Mouse (Mus musculus): ENCODE results near the gene Sub1. TPM values are rescaled to one million over a fixed set of nuclear protein-coding genes. Genes with fewer than 3 reads are reported as not detected.

Gene Sub1
- polyA plus RNA-seq, 1 experiment from 2014 or later: 659 TPM

DNA sequence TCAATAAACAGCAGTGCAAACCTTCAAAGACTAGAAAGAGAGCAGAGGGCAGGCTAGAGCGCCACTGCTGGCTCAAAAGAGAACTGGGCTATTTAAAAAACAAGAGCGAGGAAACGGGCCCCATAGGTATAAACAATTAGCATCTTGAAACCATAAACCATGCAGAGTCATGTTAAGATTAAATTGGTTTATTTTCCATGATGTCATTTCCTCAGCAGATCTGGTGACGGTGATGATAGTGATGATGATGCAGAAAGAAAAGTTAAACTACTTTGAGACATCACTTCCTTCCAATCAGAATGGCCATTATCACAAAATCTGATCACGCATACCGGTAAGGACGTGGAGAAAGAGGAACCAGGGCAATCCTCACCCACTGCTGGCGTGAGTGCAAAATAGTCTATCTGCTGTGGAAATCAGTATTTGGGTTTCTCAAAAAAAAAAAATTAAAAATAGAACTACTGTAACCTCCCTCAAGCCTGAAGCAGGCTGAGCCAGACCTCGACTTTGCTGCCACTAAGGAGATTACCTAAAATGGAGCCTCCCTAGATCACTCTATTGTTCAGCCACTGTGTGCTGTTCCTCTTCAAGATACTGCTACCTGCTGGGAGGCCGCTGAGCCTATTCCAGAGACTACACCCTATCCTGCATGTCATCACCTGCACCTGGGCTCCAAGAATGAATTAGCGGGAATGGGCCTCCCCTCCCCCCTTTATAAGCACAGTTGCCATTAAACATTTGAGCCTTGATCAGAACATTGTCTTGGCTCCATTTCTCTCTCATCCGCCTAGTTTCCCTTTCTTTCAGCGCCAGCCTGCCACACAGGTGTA is 11.4 kb upstream of the Sub1 start:
- WGBS: 70% methylated on average over 13 of the region's 13 CpGs
- no peak overlapping the region for H3K27ac ChIP-seq
- H3K4me3 ChIP-seq: no peak overlapping the region
- no peak overlapping the region for H3K9ac ChIP-seq
- H3K4me2 ChIP-seq (replicated peaks): no peak overlapping the region
- H3K27me3 ChIP-seq: no peaks in the 10 kb centered on the region
- 0 out of 2 replicates have a peak, but pooled peaks cover 3% of the 10 kb centered on the region for H3K4me1 ChIP-seq
- no peaks in the 10 kb centered on the region for H3K36me3 ChIP-seq
- H3K9me3 ChIP-seq (replicated peaks): no peaks in the 10 kb centered on the region
- ATAC-seq (ENCODE audit: low FRiP score): no peak

DNA sequence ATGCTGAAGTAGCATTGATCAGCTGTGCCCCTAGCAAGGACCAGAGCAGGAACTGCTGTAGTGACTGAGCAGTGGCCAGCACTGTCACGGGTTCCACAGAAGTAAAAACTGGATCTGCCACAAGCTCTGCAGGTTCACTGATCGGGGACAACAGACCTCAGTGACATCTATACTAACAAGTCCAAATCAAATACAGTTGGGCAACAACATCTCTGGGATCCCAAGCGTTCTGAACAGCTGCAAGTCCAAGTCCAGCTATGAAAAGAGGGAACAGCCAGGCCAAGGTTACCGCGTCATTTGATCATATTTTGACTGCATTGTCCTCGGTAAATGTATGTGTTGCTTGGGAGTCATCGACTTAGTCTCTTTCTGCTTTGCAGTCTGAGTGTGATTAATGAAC is 10.6 kb upstream of the Sub1 start:
- H3K4me2 ChIP-seq (replicated peaks): no peak overlapping the region
- H3K27ac ChIP-seq: no peak overlapping the region
- H3K36me3 ChIP-seq: no peaks in the 10 kb centered on the region
- H3K9ac ChIP-seq: no peak overlapping the region
- WGBS: 82% methylated on average over 7 of the region's 7 CpGs
- H3K4me3 ChIP-seq: no peak overlapping the region
- H3K4me1 ChIP-seq: 0 out of 2 replicates have a peak, but pooled peaks cover 3% of the 10 kb centered on the region
- H3K9me3 ChIP-seq (replicated peaks): no peaks in the 10 kb centered on the region
- ATAC-seq (ENCODE audit: low FRiP score): no peak
- no peaks in the 10 kb centered on the region for H3K27me3 ChIP-seq

- 93% methylated on average over 6 of the region's 6 CpGs for WGBS
- H3K27me3 ChIP-seq: no peaks in the 10 kb centered on the region
- no peak overlapping the region for H3K27ac ChIP-seq
- ATAC-seq (ENCODE audit: low FRiP score): no peak
- H3K9ac ChIP-seq: no peak overlapping the region
- 0 out of 2 replicates have a peak, but pooled peaks cover 3% of the 10 kb centered on the region for H3K4me1 ChIP-seq
- H3K4me3 ChIP-seq: no peak overlapping the region
- no peaks in the 10 kb centered on the region for H3K9me3 ChIP-seq (replicated peaks)
- H3K36me3 ChIP-seq: no peaks in the 10 kb centered on the region
- no peak overlapping the region for H3K4me2 ChIP-seq (replicated peaks)
Observed at GRCm38 (mm10) chr15:12006169-12006568, 9.4 kb upstream of the Sub1 start.

- H3K9ac ChIP-seq: peak overlapping the region; percentile 97
- peak; percentile 100 for ATAC-seq (ENCODE audit: low FRiP score)
- no peaks in the 10 kb centered on the region for H3K27me3 ChIP-seq
- peaks cover 14% of the 10 kb centered on the region; the same call in 1 of the 2 replicates for H3K36me3 ChIP-seq
- H3K9me3 ChIP-seq (replicated peaks): no peaks in the 10 kb centered on the region
- H3K4me2 ChIP-seq (replicated peaks): peak overlapping the region; percentile 84
- H3K4me3 ChIP-seq: peak overlapping the region; percentile 98
- H3K27ac ChIP-seq: peak overlapping the region; percentile 87
- peaks cover 24% of the 10 kb centered on the region for H3K4me1 ChIP-seq
- under 1% methylated on average over 33 of the region's 33 CpGs for WGBS
Observed at GRCm38 (mm10) chr15:11995815-11996201, 975 bp downstream of the Sub1 start.

DNA sequence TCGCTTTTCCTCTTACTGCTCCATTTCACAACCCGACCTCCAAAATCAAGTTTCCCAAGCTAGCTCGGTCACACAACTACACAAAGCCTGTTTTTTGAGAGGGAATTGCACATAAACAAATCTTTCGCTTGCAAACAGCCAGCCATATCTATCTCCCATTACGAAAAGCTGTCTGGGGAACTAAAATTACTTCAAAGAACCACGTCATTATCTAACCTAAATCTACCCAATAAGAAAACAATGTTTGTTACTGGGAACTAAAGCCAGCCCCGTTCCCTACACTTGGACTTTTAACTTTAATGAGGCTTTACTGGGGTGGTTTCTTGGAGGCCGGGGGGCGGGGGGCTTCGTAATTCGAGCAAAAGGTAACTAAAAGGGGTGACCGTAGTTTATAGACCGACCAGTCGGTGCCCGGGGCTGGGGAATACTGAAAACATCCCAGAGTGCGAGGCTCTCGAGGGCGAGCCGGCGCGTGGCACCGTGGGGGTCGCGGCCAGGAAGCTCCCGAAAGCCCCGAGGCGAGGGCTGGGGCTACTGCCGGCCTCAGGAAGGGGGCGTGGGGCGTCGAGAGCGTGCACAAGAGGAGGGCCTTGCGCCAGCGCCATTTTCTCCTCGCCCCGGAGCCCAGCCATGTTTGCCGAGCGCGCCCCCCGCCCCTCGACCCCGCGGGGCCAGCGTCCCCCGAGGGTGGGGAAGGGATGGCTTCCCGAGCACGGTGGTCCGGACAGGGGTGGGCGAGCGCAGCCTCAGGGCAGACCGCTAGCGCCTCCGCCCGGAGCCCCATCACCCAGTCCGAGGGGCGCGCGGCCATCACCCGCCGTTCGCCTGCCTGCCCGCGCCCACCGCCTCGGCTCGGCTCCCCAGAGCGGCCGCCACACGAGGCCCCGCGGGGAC is 1.6 kb downstream of the Sub1 start:
- H3K9ac ChIP-seq: peak overlapping the region; percentile 97
- ATAC-seq (ENCODE audit: low FRiP score): peak; percentile 89
- peaks cover 24% of the 10 kb centered on the region for H3K4me1 ChIP-seq
- H3K9me3 ChIP-seq (replicated peaks): no peaks in the 10 kb centered on the region
- peak overlapping the region; percentile 98 for H3K4me3 ChIP-seq
- WGBS: under 1% methylated on average over 63 of the region's 71 CpGs
- no peaks in the 10 kb centered on the region for H3K27me3 ChIP-seq
- peaks cover 20% of the 10 kb centered on the region for H3K36me3 ChIP-seq
- peak overlapping the region; percentile 84 for H3K4me2 ChIP-seq (replicated peaks)
- peak overlapping the region; percentile 87 for H3K27ac ChIP-seq

DNA sequence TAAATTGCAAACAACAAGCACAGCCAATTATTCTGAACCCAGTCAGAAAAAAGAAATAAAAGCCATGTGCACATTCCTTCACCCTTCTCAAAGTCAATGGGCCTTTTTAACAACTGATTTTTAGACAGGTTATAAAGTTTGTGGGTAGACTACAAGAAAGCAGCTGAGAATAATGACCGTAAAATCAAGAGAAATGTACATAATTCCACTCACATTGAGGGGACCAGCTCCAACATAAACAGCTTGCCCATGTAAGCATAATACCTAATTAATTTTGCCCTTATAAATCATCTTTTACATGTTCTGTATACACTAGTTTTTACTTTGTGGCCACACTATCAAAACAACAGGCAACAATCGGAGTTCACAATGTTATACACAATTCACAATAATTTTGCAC is 2.8 kb downstream of the Sub1 start:
- Histone ChIP-seq H3K4me1 (peaks cover 24% of the 10 kb centered on the region), H3K9me3 (replicated peaks) (no peaks in the 10 kb centered on the region), H3K4me2 (replicated peaks) (peak overlapping the region; percentile 84), H3K4me3 (peak overlapping the region; percentile 98; the same call in 1 of the 2 replicates), H3K9ac (no peak overlapping the region; the same call in 1 of the 2 replicates), H3K36me3 (peaks cover 30% of the 10 kb centered on the region), H3K27ac (no peak overlapping the region), H3K27me3 (no peaks in the 10 kb centered on the region)
- 88% methylated on average over 2 of the region's 2 CpGs for WGBS
- no peak for ATAC-seq (ENCODE audit: low FRiP score)

- Histone ChIP-seq H3K9me3 (replicated peaks) (no peaks in the 10 kb centered on the region), H3K4me3 (no peak overlapping the region), H3K4me1 (peaks cover 24% of the 10 kb centered on the region), H3K4me2 (replicated peaks) (no peak overlapping the region), H3K36me3 (peaks cover 51% of the 10 kb centered on the region), H3K9ac (no peak overlapping the region), H3K27me3 (no peaks in the 10 kb centered on the region), H3K27ac (no peak overlapping the region)
- no peak for ATAC-seq (ENCODE audit: low FRiP score)
- WGBS: 84% methylated on average over 3 of the region's 3 CpGs
Observed at GRCm38 (mm10) chr15:11991552-11992113, 5.2 kb downstream of the Sub1 start.

DNA sequence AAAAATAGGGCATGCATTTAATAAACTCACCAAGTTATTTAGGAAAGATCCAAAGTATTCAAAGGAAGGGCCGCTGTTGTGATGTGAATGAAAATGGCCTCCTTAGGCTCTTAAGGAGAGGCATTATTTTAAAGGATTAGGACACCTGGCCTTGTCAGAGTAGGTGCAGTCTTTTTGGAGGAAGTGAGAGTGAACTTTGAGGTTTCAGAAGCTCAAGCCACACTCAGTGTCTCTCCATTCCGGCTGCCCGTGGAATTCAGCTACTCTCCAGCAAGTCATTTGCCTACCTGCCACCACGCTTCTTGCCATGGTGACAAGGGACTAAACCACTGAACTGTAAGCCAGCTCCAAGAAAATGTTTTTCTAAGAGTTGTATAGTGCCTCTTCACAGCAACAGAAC is 8.2 kb downstream of the Sub1 start:
- Histone ChIP-seq H3K27me3 (no peaks in the 10 kb centered on the region), H3K27ac (no peak overlapping the region), H3K9ac (no peak overlapping the region), H3K4me2 (replicated peaks) (no peak overlapping the region), H3K4me1 (peaks cover 3% of the 10 kb centered on the region), H3K9me3 (replicated peaks) (no peaks in the 10 kb centered on the region), H3K4me3 (no peak overlapping the region), H3K36me3 (peaks cover 73% of the 10 kb centered on the region)
- ATAC-seq (ENCODE audit: low FRiP score): no peak
- WGBS: 91% methylated on average over 4 of the region's 4 CpGs

GRCm38 (mm10) chr15:11987892-11988291 is 8.9 kb downstream of the Sub1 start:
- WGBS: 84% methylated on average over 2 of the region's 2 CpGs
- no peaks in the 10 kb centered on the region for H3K4me1 ChIP-seq
- no peaks in the 10 kb centered on the region for H3K27me3 ChIP-seq
- no peak overlapping the region for H3K4me2 ChIP-seq (replicated peaks)
- H3K36me3 ChIP-seq: peaks cover 71% of the 10 kb centered on the region
- H3K4me3 ChIP-seq: no peak overlapping the region
- H3K9ac ChIP-seq: no peak overlapping the region
- no peak overlapping the region for H3K27ac ChIP-seq
- no peaks in the 10 kb centered on the region for H3K9me3 ChIP-seq (replicated peaks)
- no peak for ATAC-seq (ENCODE audit: low FRiP score)

GRCm38 (mm10) chr15:11981985-11982384 is 14.8 kb downstream of the Sub1 start:
- H3K4me2 ChIP-seq (replicated peaks): no peak overlapping the region
- H3K4me3 ChIP-seq: no peak overlapping the region
- no peak overlapping the region for H3K9ac ChIP-seq
- ATAC-seq (ENCODE audit: low FRiP score): no peak
- H3K4me1 ChIP-seq: no peaks in the 10 kb centered on the region
- H3K27me3 ChIP-seq: no peaks in the 10 kb centered on the region
- H3K36me3 ChIP-seq: peaks cover 54% of the 10 kb centered on the region
- no peak overlapping the region for H3K27ac ChIP-seq
- H3K9me3 ChIP-seq (replicated peaks): no peaks in the 10 kb centered on the region
- WGBS: 85% methylated on average over 2 of the region's 2 CpGs

DNA sequence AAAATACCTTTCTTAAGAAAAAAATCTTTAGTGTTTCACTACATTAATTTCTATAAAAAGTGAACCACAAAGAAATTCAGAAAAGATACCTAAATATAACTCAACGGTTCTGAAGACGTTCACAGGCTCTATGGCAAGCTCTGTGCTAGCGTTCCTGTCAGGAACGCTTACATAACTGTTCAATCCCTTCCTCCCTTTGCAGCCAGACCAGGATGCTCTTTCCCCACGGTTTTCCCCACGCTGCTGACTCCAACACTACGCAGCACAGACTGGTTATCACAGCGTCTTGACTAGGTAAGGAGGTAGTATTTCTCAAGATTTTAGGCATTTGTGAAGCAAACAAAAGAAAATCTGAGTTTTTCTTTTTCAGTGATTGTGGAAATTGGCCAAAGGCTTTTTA is 15.3 kb downstream of the Sub1 start:
- no peaks in the 10 kb centered on the region for H3K9me3 ChIP-seq (replicated peaks)
- peaks cover 50% of the 10 kb centered on the region for H3K36me3 ChIP-seq
- no peak for ATAC-seq (ENCODE audit: low FRiP score)
- no peak overlapping the region for H3K4me3 ChIP-seq
- H3K4me1 ChIP-seq: no peaks in the 10 kb centered on the region
- 90% methylated on average over 8 of the region's 8 CpGs for WGBS
- H3K27me3 ChIP-seq: no peaks in the 10 kb centered on the region
- no peak overlapping the region for H3K27ac ChIP-seq
- no peak overlapping the region for H3K4me2 ChIP-seq (replicated peaks)
- H3K9ac ChIP-seq: no peak overlapping the region

DNA sequence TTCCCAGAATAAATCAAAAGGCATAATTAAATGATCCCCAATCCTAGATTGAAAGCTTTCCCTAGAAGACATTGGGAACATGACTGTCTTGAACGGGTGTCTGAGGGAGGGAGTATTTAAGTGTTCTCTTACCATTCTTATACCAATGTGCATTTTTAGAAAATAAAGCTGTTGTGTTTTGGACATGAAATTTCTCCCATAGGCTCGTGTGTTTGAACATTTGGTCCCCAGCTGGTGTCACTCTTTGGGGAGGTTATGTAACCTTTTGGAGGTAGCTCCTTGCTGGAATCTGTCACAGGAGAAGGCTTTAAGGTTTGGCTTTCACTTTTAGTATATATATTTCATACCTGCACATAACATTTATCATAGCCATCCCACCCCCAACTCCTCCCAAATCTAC is 18.6 kb downstream of the Sub1 start:
- Histone ChIP-seq H3K4me3 (no peak overlapping the region), H3K9me3 (replicated peaks) (no peaks in the 10 kb centered on the region), H3K27me3 (no peaks in the 10 kb centered on the region), H3K36me3 (peaks cover 28% of the 10 kb centered on the region), H3K4me2 (replicated peaks) (no peak overlapping the region), H3K9ac (no peak overlapping the region), H3K4me1 (no peaks in the 10 kb centered on the region), H3K27ac (no peak overlapping the region)
- ATAC-seq (ENCODE audit: low FRiP score): no peak
- WGBS: 85% methylated on average over 2 of the region's 2 CpGs

Data from hindbrain, embryonic 12.5 days (tissue).